Mouse (Mus musculus) erythroblast, embryonic 14.5 days (primary cell): ENCODE measurements at regions not wholly inside any gene's neighbourhood (a gene's known extent, or its start where the extent isn't known, plus 50 kb on each side); places are given as distances from the start of the nearest gene placed in this dataset.

ENCODE experiments used
- GATA1 ChIP-seq: IDR thresholded peaks from 2 replicates; pipeline ENCODE4 v1.6.1; 2012; ENCODE audit warnings: low read length, inconsistent platforms, mixed read lengths
- TAL1 ChIP-seq: IDR thresholded peaks from 3 replicates; pipeline ENCODE4 v1.6.1; 2012; ENCODE audit warnings: low read length, inconsistent platforms, mixed read lengths

- no peak for TF ChIP-seq TAL1
- TF ChIP-seq GATA1: no peak
These were observed 51.2 kb upstream of the Gm17304 start for GRCm38 (mm10) chr5:106557733-106558132.
